ENCODE assay signal across 13 mouse cellular contexts in genomic region chr15:31369125-31369612, GRCm38 (mm10). TPM values are rescaled to one million over a fixed set of nuclear protein-coding genes. Genes with fewer than 3 reads are reported as not detected.
DNase-seq lines count a peak whose midpoint lies in the region; ATAC-seq lines count a peak whose summit lies in the region.
"Had no signal": no experiment of that assay in that cellular context is flagged by ENCODE, and none has a peak within 500 bp of the region (broad histone marks: within the 10 kb centered on the region; RNA-seq: fewer than 3 reads in every experiment).

No protein-coding gene starts in this region.

- no peaks in the 10 kb centered on the region for H3K36me3 ChIP-seq in hindbrain, embryonic 11.5 days (ENCODE audit: control insufficient read depth, insufficient read depth, low read length)
- no peaks in the 10 kb centered on the region for H3K36me3 ChIP-seq in hindbrain, embryonic 13.5 days
- H3K36me3 ChIP-seq: liver, embryonic 13.5 days; midbrain, embryonic 10.5 days had no signal

- no peak for ATAC-seq in hindbrain, embryonic 11.5 days (ENCODE audit: low FRiP score)
- ATAC-seq in hindbrain, embryonic 13.5 days (ENCODE audit: low FRiP score) = no peak
- peak; percentile 26; the same call in 1 of the 2 replicates for ATAC-seq in megakaryocyte, adult 5-6 weeks (ENCODE audit: poor library complexity, severe bottlenecking)
- ATAC-seq: forebrain, postnatal 0 days had no signal

- no peaks in the 10 kb centered on the region for H3K9me3 ChIP-seq in hindbrain, embryonic 11.5 days (ENCODE audit: control insufficient read depth, low read length)
- H3K9me3 ChIP-seq in hindbrain, embryonic 13.5 days = no peaks in the 10 kb centered on the region
- H3K9me3 ChIP-seq: liver, embryonic 13.5 days; midbrain, embryonic 10.5 days had no signal

- H3K9ac ChIP-seq in hindbrain, embryonic 11.5 days (ENCODE audit: low read depth, low read length) = no peak overlapping the region
- no peak overlapping the region for H3K9ac ChIP-seq in hindbrain, embryonic 13.5 days
- H3K9ac ChIP-seq: forebrain, postnatal 0 days; liver, embryonic 13.5 days had no signal

- peaks cover 12% of the 10 kb centered on the region for H3K4me1 ChIP-seq in hindbrain, embryonic 11.5 days (replicated peaks; ENCODE audit: control insufficient read depth, insufficient read depth, low read length)
- H3K4me1 ChIP-seq in hindbrain, embryonic 13.5 days (replicated peaks) = peaks cover 38% of the 10 kb centered on the region

- no peak overlapping the region for H3K27ac ChIP-seq in hindbrain, embryonic 11.5 days (ENCODE audit: low read depth, low read length)
- no peak overlapping the region for H3K27ac ChIP-seq in hindbrain, embryonic 13.5 days
- H3K27ac ChIP-seq: liver, embryonic 13.5 days; midbrain, embryonic 10.5 days had no signal

- intact Hi-C loops in left cerebral cortex, postnatal 14 days (cut with DNase I) = loop anchor here (5.0 kb wide), 2 partner anchors 48 to 52 kb away; no protein-coding TSS in a partner anchor

- no peak overlapping the region for H3K4me3 ChIP-seq in hindbrain, embryonic 11.5 days (ENCODE audit: low read depth, low read length)
- H3K4me3 ChIP-seq in hindbrain, embryonic 13.5 days = no peak overlapping the region
- H3K4me3 ChIP-seq: liver, embryonic 13.5 days; midbrain, embryonic 10.5 days had no signal

- peaks cover 49% of the 10 kb centered on the region for H3K27me3 ChIP-seq in hindbrain, embryonic 11.5 days (ENCODE audit: control insufficient read depth, insufficient read depth, low read length)
- peaks cover 70% of the 10 kb centered on the region for H3K27me3 ChIP-seq in hindbrain, embryonic 13.5 days

- 8% methylated on average over 12 of the region's 12 CpGs for WGBS in hindbrain, embryonic 11.5 days
- 13% methylated on average over 12 of the region's 12 CpGs for WGBS in hindbrain, embryonic 13.5 days

- H3K4me2 ChIP-seq in hindbrain, embryonic 11.5 days (replicated peaks; ENCODE audit: low read depth, low read length) = no peak overlapping the region
- H3K4me2 ChIP-seq in hindbrain, embryonic 13.5 days = no peak overlapping the region
- H3K4me2 ChIP-seq: liver, embryonic 13.5 days had no signal

- DNase-seq in hindbrain, embryonic 11.5 days (ENCODE audit: low spot score) = peak; percentile 33
- peak; percentile 7 to 20 for DNase-seq in spleen, postnatal 10 days (ENCODE audit: low spot score in 2 of 2)
- no peak for DNase-seq in spleen, postnatal 14 days (ENCODE audit: low spot score in 2 of 2)
- DNase-seq in cerebellum, adult 11 months = no peak
- DNase-seq in left cerebral cortex, postnatal 14 days (ENCODE audit: low spot score in 2 of 2) = no peak
- DNase-seq: cerebellum, adult 2 months; forebrain, postnatal 0 days; gastrocnemius, postnatal 25 days; kidney, postnatal 36 days; liver, embryonic 13.5 days had no signal

RNA-seq across cellular contexts. Expression of gene Ankrd33b, which starts 1.6 kb away (rescaled TPM):
- polyA plus RNA-seq in hindbrain, embryonic 11.5 days (2014; fragmentation: Nextera tagmentation; extraction: Ambion mirVana) = 0.22 and 0.31 TPM in 2 replicates
- 0.71 and 1.5 TPM in 2 replicates for polyA plus RNA-seq in hindbrain, embryonic 13.5 days (2015; fragmentation: Nextera tagmentation; extraction: Ambion mirVana)
- total RNA-seq in megakaryocyte, adult 5-6 weeks (2015) = 4.8 and 5.1 TPM in 2 replicates
- 5.8 and 9.1 TPM in 2 replicates for total RNA-seq in megakaryocyte, adult 5-6 weeks (2017)
- 10 to 100 TPM; 24.2 to 30.9 TPM for total RNA-seq in left cerebral cortex, postnatal 14 days (2021)

Comparison
In these comparisons a context has a peak if more than half of its experiments do, and no peak if none do; other contexts are left out.
1. DNase-seq: peak in hindbrain, embryonic 11.5 days (single experiment) and spleen, postnatal 10 days (2 of 2); none in spleen, postnatal 14 days (0 of 2), cerebellum, adult 11 months (single experiment) and left cerebral cortex, postnatal 14 days (0 of 2).